Mouse (Mus musculus): ENCODE measurements around the gene Sycn. TPM values are rescaled to one million over a fixed set of nuclear protein-coding genes. Genes with fewer than 3 reads are reported as not detected.

Sycn gene
- polyA plus RNA-seq (2014; fragmentation: Illumina TruSeq; extraction: RNeasy Lipid Tissue Mini Kit (QIAGEN cat#74804); ENCODE audit: low read depth, low replicate concordance), result 0.72 TPM

GRCm38 (mm10) chr7:28540526-28540925, at the start of gene Sycn:
Gene Sycn (plus strand): TSS chr7:28540885.

GRCm38 (mm10) chr7:28510405-28510974, 30.2 kb upstream of the Sycn start, which contains the start of gene Ifnl2:
Gene Ifnl2 (minus strand): TSS chr7:28510455.

GRCm38 (mm10) chr7:28522536-28522935, 18.1 kb upstream of the Sycn start, which contains the start of gene Ifnl3:
Gene Ifnl3 (plus strand): TSS chr7:28522836.

GRCm38 (mm10) chr7:28547154-28547553, 6.5 kb downstream of the Sycn start, which contains the start of gene Nccrp1:
Gene Nccrp1 (minus strand): TSS chr7:28547254.

Other genes with a start within 250 kb of the Sycn start
- 3.1 TPM for gene Selenov, start 249.7 kb upstream of the Sycn start, polyA plus RNA-seq (2014; fragmentation: Illumina TruSeq; extraction: RNeasy Lipid Tissue Mini Kit (QIAGEN cat#74804); ENCODE audit: low read depth, low replicate concordance)
- 0.20 TPM for gene Dll3, start 238.6 kb upstream of the Sycn start, polyA plus RNA-seq (2014; fragmentation: Illumina TruSeq; extraction: RNeasy Lipid Tissue Mini Kit (QIAGEN cat#74804); ENCODE audit: low read depth, low replicate concordance)
- gene Timm50, start 228.8 kb upstream of the Sycn start, polyA plus RNA-seq (2014; fragmentation: Illumina TruSeq; extraction: RNeasy Lipid Tissue Mini Kit (QIAGEN cat#74804); ENCODE audit: low read depth, low replicate concordance), result 43.6 TPM
- gene Supt5, start 202.1 kb upstream of the Sycn start, polyA plus RNA-seq (2014; fragmentation: Illumina TruSeq; extraction: RNeasy Lipid Tissue Mini Kit (QIAGEN cat#74804); ENCODE audit: low read depth, low replicate concordance), result 76.7 TPM
- 1,121 TPM for gene Rps16, start 190.2 kb upstream of the Sycn start, polyA plus RNA-seq (2014; fragmentation: Illumina TruSeq; extraction: RNeasy Lipid Tissue Mini Kit (QIAGEN cat#74804); ENCODE audit: low read depth, low replicate concordance)
- gene Plekhg2, start 168.3 kb upstream of the Sycn start, polyA plus RNA-seq (2014; fragmentation: Illumina TruSeq; extraction: RNeasy Lipid Tissue Mini Kit (QIAGEN cat#74804); ENCODE audit: low read depth, low replicate concordance), result 23.5 TPM
- 66.5 TPM for gene Zfp36, start 160.6 kb upstream of the Sycn start, polyA plus RNA-seq (2014; fragmentation: Illumina TruSeq; extraction: RNeasy Lipid Tissue Mini Kit (QIAGEN cat#74804); ENCODE audit: low read depth, low replicate concordance)
- gene Med29, start 148.2 kb upstream of the Sycn start, polyA plus RNA-seq (2014; fragmentation: Illumina TruSeq; extraction: RNeasy Lipid Tissue Mini Kit (QIAGEN cat#74804); ENCODE audit: low read depth, low replicate concordance), result 22.5 TPM
- 104 TPM for gene Paf1, start 147.9 kb upstream of the Sycn start, polyA plus RNA-seq (2014; fragmentation: Illumina TruSeq; extraction: RNeasy Lipid Tissue Mini Kit (QIAGEN cat#74804); ENCODE audit: low read depth, low replicate concordance)
- gene Gmfg, start 103.4 kb upstream of the Sycn start, polyA plus RNA-seq (2014; fragmentation: Illumina TruSeq; extraction: RNeasy Lipid Tissue Mini Kit (QIAGEN cat#74804); ENCODE audit: low read depth, low replicate concordance), result 22.6 TPM
- 3.8 TPM for gene Lrfn1, start 88.9 kb upstream of the Sycn start, polyA plus RNA-seq (2014; fragmentation: Illumina TruSeq; extraction: RNeasy Lipid Tissue Mini Kit (QIAGEN cat#74804); ENCODE audit: low read depth, low replicate concordance)
- gene Ifnl2, start 30.4 kb upstream of the Sycn start, polyA plus RNA-seq (2014; fragmentation: Illumina TruSeq; extraction: RNeasy Lipid Tissue Mini Kit (QIAGEN cat#74804); ENCODE audit: low read depth, low replicate concordance), result not detected
- gene Ifnl3, start 18.0 kb upstream of the Sycn start, polyA plus RNA-seq (2014; fragmentation: Illumina TruSeq; extraction: RNeasy Lipid Tissue Mini Kit (QIAGEN cat#74804); ENCODE audit: low read depth, low replicate concordance), result not detected
- gene Nccrp1, start 6.4 kb downstream of the Sycn start, polyA plus RNA-seq (2014; fragmentation: Illumina TruSeq; extraction: RNeasy Lipid Tissue Mini Kit (QIAGEN cat#74804); ENCODE audit: low read depth, low replicate concordance), result 0.66 TPM
- 40.2 TPM for gene Samd4b, start 57.3 kb downstream of the Sycn start, polyA plus RNA-seq (2014; fragmentation: Illumina TruSeq; extraction: RNeasy Lipid Tissue Mini Kit (QIAGEN cat#74804); ENCODE audit: low read depth, low replicate concordance)
- gene Pak4, start 57.3 kb downstream of the Sycn start, polyA plus RNA-seq (2014; fragmentation: Illumina TruSeq; extraction: RNeasy Lipid Tissue Mini Kit (QIAGEN cat#74804); ENCODE audit: low read depth, low replicate concordance), result 27.4 TPM
- not detected for gene Acp7, start 90.4 kb downstream of the Sycn start, polyA plus RNA-seq (2014; fragmentation: Illumina TruSeq; extraction: RNeasy Lipid Tissue Mini Kit (QIAGEN cat#74804); ENCODE audit: low read depth, low replicate concordance)
- gene Fbxo27, start 152.0 kb downstream of the Sycn start, polyA plus RNA-seq (2014; fragmentation: Illumina TruSeq; extraction: RNeasy Lipid Tissue Mini Kit (QIAGEN cat#74804); ENCODE audit: low read depth, low replicate concordance), result 0.66 TPM
- 1.5 TPM for gene Fbxo17, start 175.9 kb downstream of the Sycn start, polyA plus RNA-seq (2014; fragmentation: Illumina TruSeq; extraction: RNeasy Lipid Tissue Mini Kit (QIAGEN cat#74804); ENCODE audit: low read depth, low replicate concordance)
- gene Mrps12, start 200.9 kb downstream of the Sycn start, polyA plus RNA-seq (2014; fragmentation: Illumina TruSeq; extraction: RNeasy Lipid Tissue Mini Kit (QIAGEN cat#74804); ENCODE audit: low read depth, low replicate concordance), result 76.4 TPM
- 6.2 TPM for gene Sars2, start 201.1 kb downstream of the Sycn start, polyA plus RNA-seq (2014; fragmentation: Illumina TruSeq; extraction: RNeasy Lipid Tissue Mini Kit (QIAGEN cat#74804); ENCODE audit: low read depth, low replicate concordance)
- gene Ccer2, start 215.3 kb downstream of the Sycn start, polyA plus RNA-seq (2014; fragmentation: Illumina TruSeq; extraction: RNeasy Lipid Tissue Mini Kit (QIAGEN cat#74804); ENCODE audit: low read depth, low replicate concordance), result not detected
- 88.9 TPM for gene Sirt2, start 225.8 kb downstream of the Sycn start, polyA plus RNA-seq (2014; fragmentation: Illumina TruSeq; extraction: RNeasy Lipid Tissue Mini Kit (QIAGEN cat#74804); ENCODE audit: low read depth, low replicate concordance)
- gene Nfkbib, start 226.6 kb downstream of the Sycn start, polyA plus RNA-seq (2014; fragmentation: Illumina TruSeq; extraction: RNeasy Lipid Tissue Mini Kit (QIAGEN cat#74804); ENCODE audit: low read depth, low replicate concordance), result 36.6 TPM
- gene Rinl, start 248.1 kb downstream of the Sycn start, polyA plus RNA-seq (2014; fragmentation: Illumina TruSeq; extraction: RNeasy Lipid Tissue Mini Kit (QIAGEN cat#74804); ENCODE audit: low read depth, low replicate concordance), result 5.6 TPM

Data from adipose tissue, adult 10 weeks (tissue).